Mouse (Mus musculus) megakaryocyte progenitor cell, adult 5-6 weeks (primary cell): ENCODE data around the gene Asdurf. TPM values are rescaled to one million over a fixed set of nuclear protein-coding genes. Genes with fewer than 3 reads are reported as not detected.

Source experiments
- total RNA-seq, 2 experiments: library from RNA; stranded (forward) in 1 of 2; stranded (reverse) in 1 of 2; fragments of 157-497, 149-512 nt in 1 of 2; fragments of 200-1000 nt in 1 of 2; gene quantifications; 2 replicates each; pipeline versions ENCODE4 v1.2.3 to v1.2.4; 2015 to 2017

Asdurf gene
- total RNA-seq, 2 experiments from 2014 or later = 264 TPM; not detected in 1

Other genes starting within 250 kb of the Asdurf start
- not detected in 2 replicates for gene 1700019A02Rik, start 165.0 kb downstream of the Asdurf start, total RNA-seq (2015)
- gene 1700019A02Rik, start 165.0 kb downstream of the Asdurf start, total RNA-seq (2017) = not detected in 2 replicates
- gene Pms1, start 55.6 kb downstream of the Asdurf start, total RNA-seq (2015) = 12.3 and 14.3 TPM in 2 replicates
- 14.0 and 16.3 TPM in 2 replicates for gene Pms1, start 55.6 kb downstream of the Asdurf start, total RNA-seq (2017)
- 28.1 and 29.8 TPM in 2 replicates for gene Ormdl1, start 55.5 kb downstream of the Asdurf start, total RNA-seq (2015)
- 27.3 and 29.8 TPM in 2 replicates for gene Ormdl1, start 55.5 kb downstream of the Asdurf start, total RNA-seq (2017)
- not detected in 2 replicates for gene Gm28778, start 55.5 kb downstream of the Asdurf start, total RNA-seq (2015)
- gene Gm28778, start 55.5 kb downstream of the Asdurf start, total RNA-seq (2017) = not detected in 2 replicates
- gene Osgepl1, start 39.0 kb downstream of the Asdurf start, total RNA-seq (2015) = 13.8 and 20.1 TPM in 2 replicates
- 7.6 and 10.2 TPM in 2 replicates for gene Osgepl1, start 39.0 kb downstream of the Asdurf start, total RNA-seq (2017)
- gene Gm28551, start within 50 bp of the Asdurf start, total RNA-seq (2015) = not detected in 2 replicates
- gene Gm28551, start within 50 bp of the Asdurf start, total RNA-seq (2017) = not detected in 2 replicates
- 125 and 129 TPM in 2 replicates for gene Asnsd1, start 133 bp upstream of the Asdurf start, total RNA-seq (2015)
- 106 and 115 TPM in 2 replicates for gene Asnsd1, start 133 bp upstream of the Asdurf start, total RNA-seq (2017)